Mouse (Mus musculus) C2C12 (cell line): ENCODE results near the gene Gm43518. TPM values are rescaled to one million over a fixed set of nuclear protein-coding genes. Genes with fewer than 3 reads are reported as not detected.

Source experiments
- H3K27me3 ChIP-seq: one replicate; pipeline ENCODE4 v1.6.1; 2011; ENCODE audit not compliant: control insufficient read depth, insufficient read depth, insufficient read length
- H3K36me3 ChIP-seq: one replicate; pipeline ENCODE4 v1.6.1; 2011; ENCODE audit not compliant: control insufficient read depth, insufficient read depth
- H3K4me3 ChIP-seq: one replicate; pipeline ENCODE4 v1.5.1; 2011; ENCODE audit warnings: mild to moderate bottlenecking, control low read depth; ENCODE audit not compliant: poor library complexity, insufficient read depth, severe bottlenecking
- H3K79me2 ChIP-seq: one replicate; pipeline ENCODE4 v1.6.1; 2011; ENCODE audit not compliant: control insufficient read depth, insufficient read depth
- H3K79me3 ChIP-seq: one replicate; pipeline ENCODE4 v1.6.1; 2011; ENCODE audit warnings: low read depth, control low read depth
- H3ac ChIP-seq: one replicate; pipeline ENCODE3; 2011; ENCODE audit warnings: low read depth; ENCODE audit not compliant: control insufficient read depth, insufficient read length
- CEBPB ChIP-seq: IDR thresholded peaks from one replicate; pipeline ENCODE4 v1.6.1; 2011; ENCODE audit warnings: low read depth, mild to moderate bottlenecking, control low read depth, moderate library complexity
- CTCF ChIP-seq: IDR thresholded peaks from one replicate; pipeline ENCODE4 v1.5.1; 2011; ENCODE audit not compliant: control insufficient read depth, insufficient read depth, insufficient read length
- FOSL1 ChIP-seq: IDR thresholded peaks from one replicate; pipeline ENCODE4 v1.8.0; 2011; ENCODE audit warnings: mild to moderate bottlenecking, low read length; ENCODE audit not compliant: poor library complexity, insufficient read depth, severe bottlenecking
- MAX ChIP-seq: IDR thresholded peaks from one replicate; pipeline ENCODE4 v1.6.1; 2011; ENCODE audit warnings: mild to moderate bottlenecking, control low read depth
- MYOD1 ChIP-seq: IDR thresholded peaks from one replicate; pipeline ENCODE4 v1.6.1; 2011; ENCODE audit warnings: low read depth; ENCODE audit not compliant: control insufficient read depth, insufficient read length
- MYOG ChIP-seq: IDR thresholded peaks from one replicate; pipeline ENCODE4 v1.6.1; 2011; ENCODE audit not compliant: control insufficient read depth, insufficient read length; ENCODE audit errors: extremely low read depth
- USF1 ChIP-seq: IDR thresholded peaks from one replicate; pipeline ENCODE4 v1.6.1; 2011; ENCODE audit warnings: low read depth, mild to moderate bottlenecking, control low read depth, moderate library complexity
- polyA plus RNA-seq: library from polyadenylated mRNA; unstranded; fragments of >200 nt; fragmentation: generic; extraction: Trizol; gene quantifications from one replicate; pipeline ENCODE4 v1.2.1, GENCODE M21; 2012; ENCODE audit warnings: missing spikeins

Gm43518 gene
- polyA plus RNA-seq, 1 experiment, result not detected

- Histone ChIP-seq H3K27me3 (no peaks in the 10 kb centered on the region), H3ac (no peak overlapping the region), H3K36me3 (peaks cover 4% of the 10 kb centered on the region), H3K79me2 (no peaks in the 10 kb centered on the region), H3K4me3 (no peak overlapping the region), H3K79me3 (no peaks in the 10 kb centered on the region)
- TF ChIP-seq FOSL1 (no peak), CEBPB (no peak), USF1 (no peak), MYOG (no peak), CTCF (no peak), MAX (no peak), MYOD1 (no peak)
Observed at GRCm38 (mm10) chr5:123933957-123934591, 6.9 kb downstream of the Gm43518 start.

- Histone ChIP-seq H3K27me3 (no peaks in the 10 kb centered on the region), H3K79me3 (no peaks in the 10 kb centered on the region), H3K79me2 (no peaks in the 10 kb centered on the region), H3K36me3 (no peaks in the 10 kb centered on the region), H3K4me3 (no peak overlapping the region), H3ac (no peak overlapping the region)
- TF ChIP-seq CTCF (no peak), MAX (no peak), MYOD1 (no peak), MYOG (no peak), USF1 (no peak), CEBPB (no peak), FOSL1 (no peak)
Observed at GRCm38 (mm10) chr5:123935931-123936330, 8.7 kb downstream of the Gm43518 start.

GRCm38 (mm10) chr5:123938479-123938878 lies 11.3 kb downstream of the Gm43518 start:
- H3K79me3 ChIP-seq, result no peaks in the 10 kb centered on the region
- H3K79me2 ChIP-seq, result no peaks in the 10 kb centered on the region
- H3ac ChIP-seq, result no peak overlapping the region
- no peaks in the 10 kb centered on the region for H3K27me3 ChIP-seq
- H3K36me3 ChIP-seq, result no peaks in the 10 kb centered on the region
- TF ChIP-seq USF1, result no peak
- no peak for TF ChIP-seq FOSL1
- TF ChIP-seq CEBPB, result no peak
- TF ChIP-seq MYOG, result no peak
- TF ChIP-seq MAX, result no peak
- no peak for TF ChIP-seq MYOD1
- TF ChIP-seq CTCF, result no peak
- H3K4me3 ChIP-seq, result no peak overlapping the region

GRCm38 (mm10) chr5:123946546-123946945 lies 19.3 kb downstream of the Gm43518 start:
- Histone ChIP-seq H3K79me2 (no peaks in the 10 kb centered on the region), H3ac (no peak overlapping the region), H3K27me3 (no peaks in the 10 kb centered on the region), H3K36me3 (no peaks in the 10 kb centered on the region), H3K79me3 (no peaks in the 10 kb centered on the region), H3K4me3 (no peak overlapping the region)
- TF ChIP-seq CTCF, result no peak
- no peak for TF ChIP-seq MYOD1
- no peak for TF ChIP-seq FOSL1
- no peak for TF ChIP-seq MAX
- no peak for TF ChIP-seq USF1
- no peak for TF ChIP-seq CEBPB
- TF ChIP-seq MYOG, result no peak

- Histone ChIP-seq H3K4me3 (no peak overlapping the region), H3K27me3 (no peaks in the 10 kb centered on the region), H3K79me2 (no peaks in the 10 kb centered on the region), H3ac (no peak overlapping the region), H3K79me3 (no peaks in the 10 kb centered on the region), H3K36me3 (no peaks in the 10 kb centered on the region)
- TF ChIP-seq CEBPB (no peak), FOSL1 (no peak), MYOG (no peak), CTCF (no peak), USF1 (no peak), MAX (no peak), MYOD1 (no peak)
Observed at GRCm38 (mm10) chr5:123947041-123947761, 20.0 kb downstream of the Gm43518 start.
